In genomic region chr19:59208475-59208874, GRCm38 (mm10) we compare ENCODE assay signal across 9 mouse cellular contexts. TPM values are rescaled to one million over a fixed set of nuclear protein-coding genes. Genes with fewer than 3 reads are reported as not detected.
A peak's percentile ranks its signal among the peaks of the same experiment; 100 is the strongest.
DNase-seq lines count a peak whose midpoint lies in the region; ATAC-seq lines count a peak whose summit lies in the region.
"Had no signal": no experiment of that assay in that cellular context is flagged by ENCODE, and none has a peak within 500 bp of the region (broad histone marks: within the 10 kb centered on the region; RNA-seq: fewer than 3 reads in every experiment).

No protein-coding gene starts in this region.

- no peaks in the 10 kb centered on the region for H3K36me3 ChIP-seq in heart, embryonic 12.5 days

- H3K27ac ChIP-seq in heart, embryonic 12.5 days (ENCODE audit: poor library complexity, severe bottlenecking): no peak overlapping the region

- ATAC-seq in heart, embryonic 12.5 days (ENCODE audit: insufficient number of reproducible peaks, low FRiP score): no peak
- peak; percentile 19 for ATAC-seq in activated CD4-positive, CD25-positive, alpha-beta regulatory T cell, adult 4 months

- no peaks in the 10 kb centered on the region for H3K9me3 ChIP-seq in heart, embryonic 12.5 days (replicated peaks)
- H3K9me3 ChIP-seq: megakaryocyte, embryonic 14.5 days had no signal

- H3K4me3 ChIP-seq in heart, embryonic 12.5 days: no peak overlapping the region
- H3K4me3 ChIP-seq: megakaryocyte, embryonic 14.5 days had no signal

- peaks cover 30% of the 10 kb centered on the region for H3K27me3 ChIP-seq in heart, embryonic 12.5 days (replicated peaks)

- no peak overlapping the region for H3K9ac ChIP-seq in heart, embryonic 12.5 days

- no peak overlapping the region for H3K4me2 ChIP-seq in heart, embryonic 12.5 days

- H3K4me1 ChIP-seq in heart, embryonic 12.5 days (replicated peaks): peaks cover 5% of the 10 kb centered on the region

- 21% methylated on average over 5 of the region's 5 CpGs for WGBS in heart, embryonic 12.5 days

- DNase-seq in heart, adult 11 months: peak; percentile 87
- peak; percentile 73 to 80 for DNase-seq in cerebellum, postnatal 4 days (ENCODE audit: low spot score in 2 of 2)
- peak; percentile 66 for DNase-seq in gastrocnemius, postnatal 10 days
- peak; percentile 59 to 81 for DNase-seq in layer of hippocampus, adult 8-10 months (ENCODE audit: low spot score in 2 of 2)
- peak; percentile 39 for DNase-seq in lung, postnatal 25 days (ENCODE audit: low spot score)
- peak; percentile 35 for DNase-seq in spleen, adult 12 weeks (ENCODE audit: low spot score)

RNA-seq across cellular contexts. Expression of gene Kcnk18, which starts 10.5 kb away (rescaled TPM):
- polyA plus RNA-seq in heart, embryonic 12.5 days (2016; fragmentation: Nextera tagmentation; extraction: Ambion mirVana): not detected in 2 replicates
- not detected for polyA plus RNA-seq in activated CD4-positive, CD25-positive, alpha-beta regulatory T cell, adult 4 months (2017; shearing (Covaris generic))
- total RNA-seq in gastrocnemius, postnatal 10 days (2021): not detected
- total RNA-seq in layer of hippocampus, adult 8-10 months (2022): not detected

RNA-seq across cellular contexts. Expression of gene Vax1, which starts 38.6 kb away (rescaled TPM):
- polyA plus RNA-seq in heart, embryonic 12.5 days (2016; fragmentation: Nextera tagmentation; extraction: Ambion mirVana): not detected in 2 replicates
- polyA plus RNA-seq in activated CD4-positive, CD25-positive, alpha-beta regulatory T cell, adult 4 months (2017; shearing (Covaris generic)): not detected
- not detected for total RNA-seq in gastrocnemius, postnatal 10 days (2021)
- 1 to 10 TPM in 2 of 4 experiments, under 1 TPM in 1, not detected in 1; 0.86 to 1.3 (median 1.0) TPM for total RNA-seq in layer of hippocampus, adult 8-10 months (2022)

RNA-seq across cellular contexts. Expression of gene Slc18a2, which starts 52.2 kb away (rescaled TPM):
- polyA plus RNA-seq in heart, embryonic 12.5 days (2016; fragmentation: Nextera tagmentation; extraction: Ambion mirVana): 11.2 and 12.0 TPM in 2 replicates
- polyA plus RNA-seq in activated CD4-positive, CD25-positive, alpha-beta regulatory T cell, adult 4 months (2017; shearing (Covaris generic)): 10 to 100 TPM; 12.6 to 19.8 TPM
- total RNA-seq in gastrocnemius, postnatal 10 days (2021): under 1 TPM; 0.47 to 0.52 TPM
- total RNA-seq in layer of hippocampus, adult 8-10 months (2022): 1 to 10 TPM in 2 of 4 experiments, under 1 TPM in 2; 0.84 to 1.2 (median 1.1) TPM

Comparison
In these comparisons a context has a peak if more than half of its experiments do, and no peak if none do; other contexts are left out.
1. DNase-seq: peak in every context shown above with its lines; median percentile 87 in heart, adult 11 months; 76 in cerebellum, postnatal 4 days; 70 in layer of hippocampus, adult 8-10 months; 66 in gastrocnemius, postnatal 10 days; 39 in lung, postnatal 25 days; 35 in spleen, adult 12 weeks.